Mouse (Mus musculus) heart, embryonic 10.5 days (tissue): Measurements from ENCODE around the gene H2-Eb2. TPM values are rescaled to one million over a fixed set of nuclear protein-coding genes. Genes with fewer than 3 reads are reported as not detected.

ENCODE experiments used
- DNase-seq: peaks from one replicate; pipeline ENCODE4 v3.0.0-alpha.2; 2017; ENCODE audit warnings: low spot score
- H3K27ac ChIP-seq: fragments of 300-500 bp; sonication (generic); 2 replicates; pipeline ENCODE4 v1.5.1; 2016; ENCODE audit warnings: mild to moderate bottlenecking
- H3K27me3 ChIP-seq: fragments of 300-500 bp; sonication (generic); 2 replicates; pipeline ENCODE4 v1.6.1; 2016; ENCODE audit warnings: mild to moderate bottlenecking; ENCODE audit not compliant: poor library complexity, insufficient read depth, severe bottlenecking
- H3K36me3 ChIP-seq: fragments of 300-500 bp; sonication (generic); 2 replicates; pipeline ENCODE4 v1.6.1; 2016; ENCODE audit warnings: mild to moderate bottlenecking, moderate library complexity
- H3K4me1 ChIP-seq: fragments of 300-500 bp; sonication (generic); 2 replicates; pipeline ENCODE4 v1.6.1; 2016; ENCODE audit warnings: mild to moderate bottlenecking
- H3K4me3 ChIP-seq: fragments of 300-500 bp; sonication (generic); 2 replicates; pipeline ENCODE4 v1.5.1; 2016; ENCODE audit warnings: mild to moderate bottlenecking, moderate library complexity
- H3K9me3 ChIP-seq: fragments of 300-500 bp; sonication (generic); 2 replicates; pipeline ENCODE4 v1.6.1; 2016; ENCODE audit warnings: mild to moderate bottlenecking, moderate library complexity
- WGBS: fragments of 180-500 bp; shearing (Covaris S2); methylation state at CpG from one replicate; pipeline ENCODE4 v1.1.7; 2016; 5-methylcytosine and 5-hydroxymethylcytosine counted together
- polyA plus RNA-seq: library from polyadenylated mRNA; unstranded; fragments of >200 nt; fragmentation: Nextera tagmentation; extraction: Ambion mirVana; gene quantifications from 2 replicates; pipeline ENCODE4 v1.2.1, GENCODE M21; 2016

Gene H2-Eb2
- polyA plus RNA-seq, 1 experiment from 2014 or later = not detected

DNA sequence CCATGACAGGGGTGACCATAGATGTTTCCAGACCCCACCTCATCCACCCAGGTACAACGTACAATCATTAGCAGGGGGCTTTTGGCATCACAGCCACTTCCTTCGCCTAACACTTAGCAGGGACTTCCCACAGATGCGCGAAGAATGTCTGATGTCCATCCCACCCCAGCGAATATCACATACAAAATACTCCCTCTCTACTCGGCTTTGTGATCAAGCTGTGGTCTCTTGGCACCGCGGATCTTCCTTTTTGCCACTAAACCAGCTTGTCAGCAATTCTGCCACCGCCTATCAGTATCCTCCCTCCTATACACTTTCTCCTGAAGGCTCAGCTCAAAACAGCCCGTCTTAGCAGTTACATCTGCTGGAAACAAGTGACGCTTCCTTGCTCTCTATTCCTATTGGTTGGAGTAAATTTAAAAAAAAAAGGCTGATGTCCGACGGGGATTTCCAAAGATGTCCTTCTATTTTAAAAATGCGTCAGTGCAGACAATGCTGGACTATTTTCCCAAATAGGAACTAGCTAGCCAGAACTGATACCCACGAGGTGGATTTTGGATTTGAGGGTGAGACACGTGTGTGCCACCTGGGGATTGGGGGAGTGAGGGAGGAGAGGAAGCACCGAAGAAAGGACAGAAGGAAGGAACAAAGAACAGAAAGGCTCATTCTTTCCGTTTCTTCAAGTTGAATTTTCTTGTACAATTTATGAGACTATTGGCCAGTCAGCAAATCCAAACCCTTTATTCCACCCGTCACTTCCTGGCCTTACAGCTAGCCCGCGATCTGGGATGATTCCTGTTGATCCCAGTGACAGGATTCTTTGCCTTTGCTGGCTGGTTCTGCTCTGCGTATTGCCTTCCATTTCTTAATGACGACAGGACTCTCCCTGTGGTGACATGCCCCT, 29.3 kb upstream of the H2-Eb2 start:
- Histone ChIP-seq H3K9me3 (no peaks in the 10 kb centered on the region), H3K27me3 (peaks cover 15% of the 10 kb centered on the region), H3K4me3 (peak overlapping the region; percentile 47; the same call in 1 of the 2 replicates), H3K4me1 (no peaks in the 10 kb centered on the region), H3K27ac (no peak overlapping the region), H3K36me3 (no peaks in the 10 kb centered on the region)
- no peak for DNase-seq
- 22% methylated on average over 23 of the region's 23 CpGs for WGBS

DNA sequence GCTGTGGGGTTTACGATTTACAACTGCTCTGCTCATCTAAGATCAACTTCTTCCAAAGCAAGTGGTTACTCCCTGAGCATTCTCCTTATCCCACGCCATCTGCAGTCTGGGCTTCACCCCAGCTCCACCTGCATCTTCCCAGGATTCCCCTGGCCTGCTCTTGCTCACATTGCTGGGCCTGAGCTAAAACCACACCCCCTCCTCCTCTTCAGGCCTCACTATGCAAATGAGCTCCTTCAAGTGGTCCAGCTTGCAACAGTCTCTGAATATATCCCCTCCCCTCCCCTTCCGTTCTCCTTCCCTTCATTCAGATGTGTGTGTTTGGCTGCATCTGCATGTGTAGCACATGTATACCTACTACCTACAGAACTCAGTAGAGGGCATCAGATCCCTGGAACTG, 26.1 kb upstream of the H2-Eb2 start:
- no peaks in the 10 kb centered on the region for H3K36me3 ChIP-seq
- DNase-seq = no peak
- 65% methylated on average over 3 of the region's 3 CpGs for WGBS
- H3K27ac ChIP-seq = no peak overlapping the region
- H3K9me3 ChIP-seq = no peaks in the 10 kb centered on the region
- H3K4me3 ChIP-seq = no peak overlapping the region
- H3K4me1 ChIP-seq = no peaks in the 10 kb centered on the region
- peaks cover 15% of the 10 kb centered on the region for H3K27me3 ChIP-seq

GRCm38 (mm10) chr17:34300071-34300470, 25.4 kb upstream of the H2-Eb2 start:
- Histone ChIP-seq H3K27me3 (peaks cover 15% of the 10 kb centered on the region), H3K27ac (no peak overlapping the region), H3K9me3 (no peaks in the 10 kb centered on the region), H3K4me1 (no peaks in the 10 kb centered on the region), H3K4me3 (no peak overlapping the region), H3K36me3 (no peaks in the 10 kb centered on the region)
- WGBS = 85% methylated on average over 8 of the region's 8 CpGs
- DNase-seq = no peak

DNA sequence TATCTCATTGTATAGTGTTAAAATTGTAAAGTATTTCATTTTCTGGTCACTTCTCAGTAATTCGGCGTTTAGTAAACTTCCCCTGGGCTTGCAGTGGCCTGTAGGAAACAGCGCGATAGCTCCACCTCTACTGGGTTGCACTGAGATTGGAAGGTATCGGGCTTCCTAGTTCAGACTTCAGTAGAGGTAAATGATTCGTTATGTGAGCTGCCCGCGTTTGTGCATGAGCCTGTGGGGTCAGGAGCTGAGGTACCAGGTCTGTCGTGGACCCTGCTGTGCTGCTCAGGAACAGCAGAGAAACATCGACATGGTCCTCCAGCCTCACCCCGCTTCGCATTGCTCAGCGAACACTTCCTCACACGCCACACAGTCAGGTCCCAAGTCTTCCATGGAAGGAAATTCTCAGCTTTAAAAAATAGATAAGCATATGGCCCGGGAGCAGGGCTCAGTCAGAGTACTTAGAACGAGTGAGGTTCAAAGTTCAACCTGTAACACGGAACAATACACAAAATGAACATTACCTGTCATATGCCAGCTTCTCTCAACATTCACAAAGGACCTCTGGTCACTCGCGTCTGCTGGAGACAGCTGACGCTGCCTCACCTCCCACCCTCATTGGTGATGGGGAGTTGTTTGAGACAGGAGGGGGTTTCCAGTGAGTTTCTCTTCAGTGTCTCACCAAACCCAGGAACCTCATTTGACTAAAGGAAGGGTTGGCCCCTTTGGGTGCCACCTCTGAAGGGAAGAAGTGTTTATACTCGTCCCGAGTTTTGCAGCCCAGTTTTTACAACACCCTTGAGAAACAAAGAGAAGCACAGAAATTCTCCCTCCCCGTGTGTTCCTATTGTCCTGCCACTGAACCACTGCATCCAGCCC, 24.5 kb upstream of the H2-Eb2 start:
- no peak overlapping the region for H3K4me3 ChIP-seq
- H3K27me3 ChIP-seq = peaks cover 15% of the 10 kb centered on the region
- no peaks in the 10 kb centered on the region for H3K4me1 ChIP-seq
- no peaks in the 10 kb centered on the region for H3K9me3 ChIP-seq
- no peak for DNase-seq
- H3K36me3 ChIP-seq = no peaks in the 10 kb centered on the region
- 72% methylated on average over 23 of the region's 23 CpGs for WGBS
- no peak overlapping the region for H3K27ac ChIP-seq

GRCm38 (mm10) chr17:34301670-34302190, 23.7 kb upstream of the H2-Eb2 start:
- Histone ChIP-seq H3K4me3 (no peak overlapping the region), H3K36me3 (no peaks in the 10 kb centered on the region), H3K27ac (no peak overlapping the region), H3K27me3 (peaks cover 13% of the 10 kb centered on the region), H3K9me3 (no peaks in the 10 kb centered on the region), H3K4me1 (no peaks in the 10 kb centered on the region)
- DNase-seq = no peak
- WGBS = 84% methylated on average over 4 of the region's 4 CpGs

GRCm38 (mm10) chr17:34303789-34304188, 21.7 kb upstream of the H2-Eb2 start:
- Histone ChIP-seq H3K36me3 (no peaks in the 10 kb centered on the region), H3K27me3 (peaks cover 5% of the 10 kb centered on the region; the same call in 1 of the 2 replicates), H3K27ac (no peak overlapping the region), H3K4me1 (no peaks in the 10 kb centered on the region), H3K4me3 (no peak overlapping the region), H3K9me3 (no peaks in the 10 kb centered on the region)
- no peak for DNase-seq
- WGBS = 79% methylated on average over 2 of the region's 2 CpGs

- 18% methylated on average over 4 of the region's 4 CpGs for WGBS
- Histone ChIP-seq H3K36me3 (no peaks in the 10 kb centered on the region), H3K27me3 (peaks cover 5% of the 10 kb centered on the region; the same call in 1 of the 2 replicates), H3K9me3 (no peaks in the 10 kb centered on the region), H3K4me1 (peaks cover 8% of the 10 kb centered on the region), H3K27ac (no peak overlapping the region), H3K4me3 (no peak overlapping the region)
- DNase-seq = no peak
Observed at GRCm38 (mm10) chr17:34304751-34305150, 20.7 kb upstream of the H2-Eb2 start.

DNA sequence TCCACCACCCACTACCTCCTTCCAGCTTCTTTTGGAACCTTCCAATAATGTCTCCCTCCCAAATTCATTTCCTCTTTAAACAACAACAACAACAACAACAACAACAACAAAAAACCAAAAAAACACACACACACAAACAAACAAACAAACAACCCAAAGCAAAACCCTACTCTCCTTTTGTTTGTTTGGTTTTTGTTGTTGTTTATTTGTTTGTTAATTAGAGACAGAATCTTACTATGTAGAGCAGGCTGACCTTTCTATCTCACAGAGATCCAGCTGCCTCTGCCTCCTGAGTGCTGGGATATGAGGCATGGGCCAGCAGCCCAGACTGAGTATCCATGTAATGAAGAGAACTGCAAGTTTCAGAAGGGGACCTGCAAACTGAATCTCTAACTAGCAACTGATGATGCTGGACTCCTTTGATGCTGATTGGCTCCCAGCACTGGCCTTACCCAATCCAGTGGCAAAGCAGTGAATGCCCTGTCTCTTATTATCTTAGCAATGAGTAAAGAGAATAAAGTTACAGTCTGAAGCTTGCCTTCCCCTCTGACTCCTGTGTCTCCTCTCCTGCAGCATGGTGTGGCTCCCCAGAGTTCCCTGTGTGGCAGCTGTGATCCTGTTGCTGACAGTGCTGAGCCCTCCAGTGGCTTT, 20.0 kb upstream of the H2-Eb2 start, which contains the start of gene H2-Eb1:
Gene H2-Eb1, plus strand, starts transcription at position 488 of the 651 bp plus-strand sequence.
- Histone ChIP-seq H3K27me3 (peaks cover 5% of the 10 kb centered on the region; the same call in 1 of the 2 replicates), H3K9me3 (no peaks in the 10 kb centered on the region), H3K36me3 (no peaks in the 10 kb centered on the region), H3K4me3 (no peak within 1 kb of the TSS), H3K4me1 (peaks cover 11% of the 10 kb centered on the region), H3K27ac (no peak within 1 kb of the TSS)
- peak; percentile 80 for DNase-seq

GRCm38 (mm10) chr17:34306407-34306806, 19.1 kb upstream of the H2-Eb2 start:
- 83% methylated on average over 2 of the region's 2 CpGs for WGBS
- Histone ChIP-seq H3K4me1 (peaks cover 11% of the 10 kb centered on the region), H3K27me3 (peaks cover 5% of the 10 kb centered on the region; the same call in 1 of the 2 replicates)

DNA sequence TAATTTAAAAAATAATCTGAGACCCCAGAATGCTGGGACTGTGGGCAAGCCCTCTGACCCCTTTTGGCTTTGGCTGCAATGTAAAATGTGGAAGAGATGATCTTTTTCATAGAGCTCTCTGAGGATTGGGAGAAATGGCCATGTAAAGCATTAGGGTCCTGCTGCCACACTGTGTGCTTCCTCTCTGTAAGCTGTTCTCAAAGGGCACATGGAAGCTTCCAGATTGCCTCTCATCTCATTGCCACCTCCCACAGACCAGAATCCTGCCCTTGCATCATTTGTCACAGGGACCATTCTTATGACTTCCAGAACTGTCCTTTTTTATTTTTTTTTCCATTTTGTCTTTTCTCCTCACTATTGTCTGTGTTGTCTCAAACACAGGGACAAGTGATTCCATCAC, 18.2 kb upstream of the H2-Eb2 start:
- H3K9me3 ChIP-seq = no peaks in the 10 kb centered on the region
- H3K27ac ChIP-seq = no peak overlapping the region
- no peak overlapping the region for H3K4me3 ChIP-seq
- peak; percentile 38 for DNase-seq
- H3K27me3 ChIP-seq = peaks cover 5% of the 10 kb centered on the region; the same call in 1 of the 2 replicates
- H3K4me1 ChIP-seq = peaks cover 11% of the 10 kb centered on the region
- H3K36me3 ChIP-seq = no peaks in the 10 kb centered on the region

More at GRCm38 (mm10) chr17:34306407-34306806, 19.1 kb upstream of the H2-Eb2 start:
- Histone ChIP-seq H3K27ac (no peak overlapping the region), H3K4me3 (no peak overlapping the region), H3K9me3 (no peaks in the 10 kb centered on the region), H3K36me3 (no peaks in the 10 kb centered on the region)
- DNase-seq = no peak

- Histone ChIP-seq H3K36me3 (no peaks in the 10 kb centered on the region), H3K4me3 (no peak overlapping the region; the same call in 1 of the 2 replicates), H3K9me3 (no peaks in the 10 kb centered on the region), H3K27me3 (peaks cover 5% of the 10 kb centered on the region; the same call in 1 of the 2 replicates), H3K27ac (no peak overlapping the region), H3K4me1 (peaks cover 11% of the 10 kb centered on the region)
- 69% methylated on average over 4 of the region's 4 CpGs for WGBS
- peak; percentile 51 for DNase-seq
Observed at GRCm38 (mm10) chr17:34308161-34308560, 17.3 kb upstream of the H2-Eb2 start.

DNA sequence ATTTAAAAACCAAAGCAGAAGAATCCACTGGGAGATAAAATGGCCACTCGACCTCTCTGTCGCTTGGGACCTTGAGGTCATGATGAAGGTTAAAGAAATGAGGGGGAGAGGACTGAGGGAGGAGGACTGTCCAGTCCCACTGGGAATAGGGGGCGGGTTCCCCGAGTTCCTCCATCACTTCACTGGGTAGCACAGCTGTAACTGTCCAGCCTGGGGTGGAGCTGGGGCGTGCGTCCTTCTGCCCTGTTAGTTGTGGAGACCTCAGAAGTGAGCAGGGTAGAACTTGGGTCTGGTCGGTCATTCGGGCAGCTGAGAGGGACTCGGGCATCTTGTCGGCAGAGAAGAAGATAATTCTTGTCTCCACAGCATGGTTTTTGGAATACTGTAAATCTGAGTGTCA, 16.2 kb upstream of the H2-Eb2 start:
- DNase-seq = peak; percentile 74
- Histone ChIP-seq H3K27ac (peak overlapping the region; percentile 86), H3K4me1 (peaks cover 11% of the 10 kb centered on the region), H3K27me3 (peaks cover 5% of the 10 kb centered on the region; the same call in 1 of the 2 replicates), H3K9me3 (no peaks in the 10 kb centered on the region), H3K36me3 (no peaks in the 10 kb centered on the region), H3K4me3 (peak overlapping the region; percentile 71)
- 27% methylated on average over 10 of the region's 10 CpGs for WGBS
